Mouse (Mus musculus): ENCODE data around the gene Tcf19.
"Not testable (repeated sequence)": the region's sequence is repeated elsewhere in the genome, so short reads cannot be mapped to it uniquely, and the experiment has no call there.

Gene Tcf19

GRCm38 (mm10) chr17:35532360-35532759, 15.7 kb upstream of the Tcf19 start:
- peak; percentile 29 for DNase-seq

DNA sequence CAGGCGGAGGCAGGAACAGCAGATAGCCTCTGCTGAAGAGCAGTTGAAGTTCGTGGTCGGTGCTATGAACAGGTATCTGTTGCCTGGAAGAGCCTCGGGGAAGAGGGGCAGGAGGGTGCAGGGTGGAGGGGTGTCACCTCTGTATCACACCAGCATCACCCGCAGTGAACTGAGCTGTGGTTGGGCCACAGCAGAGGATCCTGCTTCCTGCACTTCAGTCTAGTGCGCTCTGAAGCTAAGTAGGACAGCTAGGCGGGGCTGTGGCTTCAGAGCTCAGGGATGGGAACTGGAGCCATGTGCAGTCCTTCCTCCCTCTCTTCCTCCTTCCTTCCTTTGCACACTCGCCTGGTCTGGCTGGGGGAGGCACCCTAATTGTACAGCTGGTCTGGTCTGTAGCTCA, 10.0 kb upstream of the Tcf19 start:
- DNase-seq, result no peak

DNA sequence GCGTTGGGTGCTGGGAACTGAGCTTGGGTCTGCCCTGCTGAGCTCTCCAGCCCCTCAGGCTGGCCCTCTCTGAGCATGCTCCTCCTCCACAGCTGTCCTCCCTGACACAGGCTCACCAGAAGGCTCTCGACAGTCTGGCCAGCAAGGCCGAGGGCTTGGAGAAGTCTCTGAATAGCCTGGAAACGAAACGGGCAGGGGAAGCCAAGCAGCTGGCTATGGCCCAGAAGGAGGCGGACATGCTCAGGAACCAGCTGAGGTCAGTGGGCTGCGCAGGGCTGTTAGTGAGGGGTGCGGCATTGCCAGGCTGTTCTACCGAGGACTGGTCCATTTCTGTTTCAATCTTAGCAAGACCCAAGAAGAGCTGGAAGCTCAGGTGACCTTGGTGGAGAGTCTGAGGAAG, 7.7 kb upstream of the Tcf19 start:
- DNase-seq, result peak; percentile 18

DNA sequence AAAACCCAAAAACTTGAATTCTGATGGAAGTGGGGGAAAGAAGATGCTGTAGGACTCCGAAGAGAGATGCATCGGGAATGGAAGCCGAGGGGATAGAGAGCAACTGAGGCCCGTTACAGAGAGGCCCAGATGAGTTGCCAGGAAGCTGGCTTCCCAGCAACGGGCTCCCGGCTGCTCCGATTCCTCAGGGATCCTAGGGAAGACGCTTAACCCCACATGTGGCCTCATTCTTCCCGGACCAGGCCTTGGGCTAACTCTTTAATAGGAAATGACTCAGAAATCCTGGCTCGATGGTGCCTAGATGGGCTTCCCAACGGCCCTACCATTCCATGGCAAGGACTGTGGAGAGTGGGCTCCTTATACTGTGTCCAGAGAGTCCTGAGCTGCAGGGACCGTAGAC, 902 bp upstream of the Tcf19 start:
- DNase-seq, result no peak

GRCm38 (mm10) chr17:35515911-35516640, 548 bp downstream of the Tcf19 start:
- DNase-seq, result peak; percentile 41

DNA sequence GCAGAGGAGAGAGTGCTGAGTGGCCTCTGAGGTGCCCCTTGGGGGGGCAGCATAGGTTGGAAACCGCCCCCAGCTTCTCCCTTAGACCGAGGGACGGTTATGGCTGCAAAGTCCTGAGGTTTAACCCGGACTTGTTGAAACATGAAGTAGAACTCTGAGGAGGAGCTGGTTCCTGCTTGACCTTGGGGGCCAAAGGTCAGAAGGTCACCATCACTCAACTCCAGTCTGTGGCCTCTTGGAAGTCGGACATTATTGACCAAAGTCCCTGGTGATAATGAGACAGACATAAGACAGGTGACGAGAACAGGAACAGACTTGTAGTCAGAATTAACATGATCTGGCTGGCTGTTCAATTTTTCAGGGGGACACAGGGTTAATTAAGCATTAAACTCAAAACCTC, 1.9 kb downstream of the Tcf19 start:
- no peak for DNase-seq

DNA sequence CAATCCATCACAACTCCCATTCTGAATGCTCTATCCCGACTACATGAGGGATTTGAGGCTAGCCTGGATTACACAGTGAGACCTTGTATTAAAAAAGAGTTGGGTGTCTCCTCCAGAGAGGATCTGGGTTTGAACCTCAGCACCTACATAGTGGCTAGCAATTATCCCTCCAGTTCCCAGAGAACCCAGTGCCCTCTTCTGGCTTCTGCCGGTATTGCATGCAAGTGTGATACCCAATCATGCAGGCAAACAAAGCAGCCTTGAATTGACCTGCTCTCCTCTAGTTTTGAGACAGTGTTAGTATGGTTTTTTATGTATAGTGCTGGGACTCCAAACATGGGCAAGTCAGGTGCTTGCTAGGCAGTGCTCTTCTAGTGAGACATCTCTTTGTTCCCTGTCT, 2.7 kb downstream of the Tcf19 start:
- peak; percentile 74 for DNase-seq

- no peak for DNase-seq
Measured at GRCm38 (mm10) chr17:35512916-35513626, 3.6 kb downstream of the Tcf19 start.

GRCm38 (mm10) chr17:35509284-35509683, 7.3 kb downstream of the Tcf19 start:
- peak; percentile 49 for DNase-seq

DNA sequence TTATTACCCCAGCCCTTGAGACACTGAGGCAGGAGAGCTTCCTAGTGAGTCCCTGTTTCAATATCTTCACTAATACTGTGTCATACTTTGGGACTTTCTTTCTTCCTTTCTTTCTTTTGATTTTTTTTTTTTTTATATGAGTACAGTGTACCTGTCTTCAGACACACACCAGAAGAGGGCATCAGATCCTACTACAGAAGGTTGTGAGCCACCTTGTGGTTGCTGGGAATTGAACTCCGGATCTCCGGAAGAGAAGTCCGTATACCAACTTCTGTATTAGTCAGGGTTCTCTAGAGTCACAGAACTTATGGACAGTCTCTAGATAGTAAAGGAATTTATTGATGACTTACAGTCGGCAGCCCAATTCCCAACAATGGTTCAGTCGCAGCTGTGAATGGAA, 8.3 kb downstream of the Tcf19 start:
- DNase-seq, result not testable (repeated sequence)

DNA sequence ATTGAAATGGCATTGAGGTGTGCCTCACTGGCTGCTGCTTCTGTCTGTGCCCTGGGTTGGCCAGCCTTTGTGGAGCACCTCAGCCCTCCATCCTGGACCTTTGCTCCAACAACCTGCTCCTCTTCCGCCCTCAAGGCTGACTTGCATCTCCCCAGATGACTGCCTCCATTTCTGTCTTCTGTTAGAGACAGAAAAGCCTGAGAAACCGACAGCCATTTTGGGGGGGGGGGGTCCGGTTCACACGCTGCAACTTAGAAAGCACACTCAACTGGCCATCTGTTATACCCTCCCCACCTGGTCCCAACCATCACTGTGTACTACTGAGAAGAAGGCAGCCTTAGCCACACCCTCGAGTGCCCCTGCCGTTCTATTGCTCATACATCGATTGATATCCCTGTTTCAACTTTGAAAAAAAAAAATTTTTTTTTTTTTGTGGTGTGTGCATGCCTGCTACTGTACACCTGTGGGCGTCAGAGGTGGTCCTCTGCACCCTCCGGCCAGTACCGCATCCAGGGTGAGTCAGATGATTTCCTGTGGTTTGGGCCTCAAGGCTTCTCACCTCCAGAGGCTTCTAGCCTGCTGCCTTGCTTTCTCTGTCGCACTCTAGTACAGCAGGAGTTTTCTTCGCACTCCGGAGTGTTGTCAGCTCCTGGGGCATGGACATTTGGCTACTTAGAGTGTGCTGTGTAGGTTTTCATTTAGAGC, 8.9 kb downstream of the Tcf19 start:
- no peak for DNase-seq

- DNase-seq, result no peak
Measured at GRCm38 (mm10) chr17:35506881-35507280, 9.7 kb downstream of the Tcf19 start.

DNA sequence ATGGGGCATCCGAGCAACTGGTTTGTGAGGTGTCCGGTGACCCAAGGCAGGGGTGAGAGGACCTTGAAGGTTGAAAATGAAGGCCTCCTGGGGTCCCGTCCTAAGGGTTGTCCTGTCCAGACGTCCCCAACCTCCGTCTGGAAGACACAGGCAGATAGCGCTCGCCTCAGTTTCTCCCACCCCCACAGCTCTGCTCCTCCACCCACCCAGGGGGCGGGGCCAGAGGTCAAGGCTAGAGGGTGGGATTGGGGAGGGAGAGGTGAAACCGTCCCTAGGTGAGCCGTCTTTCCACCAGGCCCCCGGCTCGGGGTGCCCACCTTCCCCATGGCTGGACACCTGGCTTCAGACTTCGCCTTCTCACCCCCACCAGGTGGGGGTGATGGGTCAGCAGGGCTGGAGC, 10.8 kb downstream of the Tcf19 start, which contains the start of gene Pou5f1:
Gene Pou5f1, plus strand, starts transcription at position 243 of the 400 bp plus-strand sequence.
- no peak for DNase-seq

DNA sequence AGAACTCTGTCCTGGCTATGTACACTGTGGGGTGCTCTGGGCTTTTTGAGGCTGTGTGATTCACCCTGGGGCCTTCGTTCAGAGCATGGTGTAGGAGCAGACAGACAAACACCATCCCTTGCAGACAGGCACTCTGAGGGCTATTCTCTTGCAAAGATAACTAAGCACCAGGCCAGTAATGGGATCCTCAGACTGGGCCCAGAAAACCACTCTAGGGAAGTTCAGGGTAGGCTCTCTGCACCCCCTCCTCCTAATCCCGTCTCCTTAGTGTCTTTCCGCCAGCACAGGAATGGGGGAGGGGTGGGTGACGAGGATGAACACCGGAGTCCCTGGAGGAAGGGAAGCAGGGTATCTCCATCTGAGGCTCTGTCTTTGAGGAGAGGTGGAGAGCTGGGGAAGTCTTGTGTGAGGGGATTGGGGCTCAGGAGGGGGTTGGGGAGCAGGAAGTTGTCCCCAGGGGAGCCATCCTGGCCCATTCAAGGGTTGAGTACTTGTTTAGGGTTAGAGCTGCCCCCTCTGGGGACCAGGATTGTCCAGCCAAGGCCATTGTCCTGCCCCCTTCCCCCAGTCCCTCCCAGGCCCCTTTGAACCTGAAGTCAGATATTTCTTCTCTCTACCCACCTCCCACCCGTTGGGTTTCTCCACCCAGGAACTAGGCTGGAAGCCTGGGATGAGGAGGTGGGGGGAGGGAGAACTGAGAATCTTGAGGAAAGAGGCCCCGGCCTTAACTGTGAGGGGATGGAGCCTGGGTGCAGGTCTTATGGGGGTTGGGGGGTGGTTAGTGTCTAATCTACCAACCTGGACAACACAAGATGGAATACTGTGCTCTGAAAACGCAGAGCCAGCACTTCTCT, 11.8 kb downstream of the Tcf19 start:
- no peak for DNase-seq

DNA sequence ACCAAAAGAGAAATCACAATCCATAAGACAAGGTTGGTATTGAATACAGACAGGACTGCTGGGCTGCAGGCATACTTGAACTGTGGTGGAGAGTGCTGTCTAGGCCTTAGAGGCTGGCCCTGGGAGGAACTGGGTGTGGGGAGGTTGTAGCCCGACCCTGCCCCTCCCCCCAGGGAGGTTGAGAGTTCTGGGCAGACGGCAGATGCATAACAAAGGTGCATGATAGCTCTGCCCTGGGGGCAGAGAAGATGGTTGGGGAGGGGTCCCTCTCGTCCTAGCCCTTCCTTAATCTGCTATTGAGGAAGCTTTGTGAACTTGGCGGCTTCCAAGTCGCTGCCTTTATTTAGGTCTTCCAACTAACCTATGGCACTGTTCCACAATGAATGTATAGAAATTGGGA, 12.8 kb downstream of the Tcf19 start:
- no peak for DNase-seq

DNA sequence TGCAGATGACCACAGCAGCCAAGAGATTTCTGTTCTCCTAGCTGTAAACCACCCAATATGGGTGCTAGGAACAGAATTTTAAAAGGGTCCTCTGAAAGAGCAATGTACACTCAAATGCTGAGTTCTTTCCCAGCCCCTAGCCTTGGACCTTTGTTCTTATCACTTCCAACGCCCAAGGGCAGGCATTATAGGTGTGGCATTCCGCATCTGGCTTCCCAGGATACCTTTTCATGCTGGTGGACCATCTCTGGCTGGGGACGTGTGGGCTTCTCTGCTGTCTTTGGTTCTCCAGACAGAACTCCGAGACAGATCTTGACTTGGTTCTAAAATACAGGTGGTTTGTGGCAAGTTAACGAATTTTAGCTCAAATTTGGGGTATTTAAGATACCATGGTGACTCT, 13.9 kb downstream of the Tcf19 start:
- DNase-seq, result no peak

DNA sequence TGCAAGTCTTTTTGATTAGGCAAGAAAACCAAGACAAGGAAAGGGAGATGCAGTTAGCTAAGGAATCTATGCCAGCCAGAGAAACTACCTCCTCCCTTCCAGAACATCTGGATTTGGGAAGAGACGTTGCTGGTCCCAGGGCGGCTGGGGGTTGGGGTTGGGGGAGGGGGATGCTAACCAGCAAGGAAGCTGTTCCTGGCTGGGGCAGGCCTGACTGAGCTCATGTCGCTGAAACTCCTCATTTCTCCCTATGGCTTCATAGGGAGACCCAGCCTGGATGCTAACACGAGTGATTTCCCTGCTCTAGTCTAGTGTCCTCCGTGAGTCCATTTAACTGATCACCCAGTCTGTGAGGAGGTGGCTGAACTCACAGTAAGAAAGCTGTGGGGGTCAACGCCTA, 14.4 kb downstream of the Tcf19 start:
- no peak for DNase-seq

DNA sequence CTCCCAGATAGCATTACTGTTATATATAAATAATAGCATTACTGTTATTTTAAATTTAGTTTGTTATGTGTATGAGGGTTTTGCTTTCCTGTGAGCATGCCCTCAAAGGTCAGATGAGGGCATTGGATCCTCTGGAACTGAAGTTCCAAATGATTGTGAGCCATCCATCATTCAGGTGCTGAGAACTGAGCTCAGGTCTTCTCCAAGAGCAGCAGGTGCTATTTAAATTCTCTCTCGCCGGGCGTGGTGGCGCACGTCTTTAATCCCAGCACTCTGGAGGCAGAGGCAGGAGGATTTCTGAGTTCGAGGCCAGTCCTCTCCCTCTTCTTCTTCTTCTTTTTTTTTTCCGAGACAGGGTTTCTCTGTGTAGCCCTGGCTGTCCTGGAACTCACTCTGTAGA, 19.5 kb downstream of the Tcf19 start:
- no peak for DNase-seq

- no peak for DNase-seq
Measured at GRCm38 (mm10) chr17:35490320-35490719, 26.3 kb downstream of the Tcf19 start.

GRCm38 (mm10) chr17:35488041-35488440, 28.6 kb downstream of the Tcf19 start:
- DNase-seq, result no peak

DNA sequence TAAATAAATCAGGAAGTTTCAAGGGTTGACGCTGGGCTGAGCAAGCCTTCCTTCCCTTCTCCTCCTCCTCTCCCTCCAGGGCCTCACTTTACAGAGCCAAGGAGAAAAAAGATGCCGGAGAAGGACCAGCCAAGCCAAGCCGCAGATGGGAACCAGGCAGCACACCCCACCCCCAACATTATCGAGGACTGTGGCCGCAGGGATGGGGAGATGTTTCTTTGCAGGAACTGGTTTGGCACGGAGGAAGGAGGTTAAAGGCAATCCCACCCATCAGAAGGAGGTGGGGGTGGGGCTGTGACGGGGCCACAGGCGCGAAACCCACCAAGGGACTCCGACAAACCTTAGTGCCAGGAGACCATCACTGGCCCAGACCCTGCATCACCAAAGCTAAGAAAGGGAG, 29.9 kb downstream of the Tcf19 start:
- DNase-seq, result no peak

- DNase-seq, result no peak
Measured at GRCm38 (mm10) chr17:35485702-35486101, 30.9 kb downstream of the Tcf19 start.

- DNase-seq, result peak; percentile 60
Measured at GRCm38 (mm10) chr17:35484066-35484465, 32.6 kb downstream of the Tcf19 start.
